Mouse (Mus musculus): ENCODE results near the gene Smyd4. TPM values are rescaled to one million over a fixed set of nuclear protein-coding genes. Genes with fewer than 3 reads are reported as not detected.

Smyd4 gene
- polyA plus RNA-seq, 2 experiments = 7.9 to 11.6 TPM

DNA sequence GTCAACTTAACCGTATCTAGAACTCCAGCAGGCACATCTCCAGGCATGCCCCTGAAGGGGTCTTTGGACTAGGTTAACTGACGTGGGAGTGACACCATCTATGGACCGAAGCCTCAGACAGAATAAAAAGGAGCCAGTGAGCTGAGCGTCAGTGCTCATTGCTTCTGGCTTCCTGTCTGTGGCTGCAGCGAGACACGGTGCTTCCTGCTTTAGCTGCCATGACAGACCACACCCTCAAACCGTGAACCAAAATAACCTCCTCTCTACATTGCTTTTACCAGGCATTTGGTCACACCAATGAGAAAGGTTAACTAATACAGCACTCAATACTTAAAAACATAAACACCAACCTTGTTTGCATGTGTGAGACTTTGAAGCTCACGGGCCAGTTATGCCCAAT lies 11.6 kb upstream of the Smyd4 start:
- no peak for TF ChIP-seq POLR2A (IDR thresholded peaks at IDR 0.05; ENCODE audit: borderline replicate concordance, extremely low read depth, insufficient read depth, insufficient read length)
- WGBS = 80% methylated on average over 8 of the region's 8 CpGs
- DNase-seq (ENCODE audit: low spot score) = no peak
- no peaks in the 10 kb centered on the region for H3K4me1 ChIP-seq (ENCODE audit: control insufficient read depth, insufficient read depth, low read length)
- no peak overlapping the region for H3K27ac ChIP-seq (replicated peaks; ENCODE audit: low read depth, low read length)
- H3K27me3 ChIP-seq (ENCODE audit: control insufficient read depth, insufficient read depth, low read length) = no peaks in the 10 kb centered on the region
- H3K4me3 ChIP-seq (replicated peaks; ENCODE audit: low read length) = no peak overlapping the region
- no peak overlapping the region for H3K9ac ChIP-seq (ENCODE audit: low read depth, low read length, severe bottlenecking)
- ATAC-seq (ENCODE audit: low FRiP score, low read depth) = no peak
- no peaks in the 10 kb centered on the region for H3K9me3 ChIP-seq (ENCODE audit: control insufficient read depth, low read length)
- H3K4me2 ChIP-seq (replicated peaks; ENCODE audit: low read depth, low read length, severe bottlenecking) = no peak overlapping the region
- H3K36me3 ChIP-seq (ENCODE audit: control insufficient read depth, insufficient read depth, low read length) = peaks cover 65% of the 10 kb centered on the region

DNA sequence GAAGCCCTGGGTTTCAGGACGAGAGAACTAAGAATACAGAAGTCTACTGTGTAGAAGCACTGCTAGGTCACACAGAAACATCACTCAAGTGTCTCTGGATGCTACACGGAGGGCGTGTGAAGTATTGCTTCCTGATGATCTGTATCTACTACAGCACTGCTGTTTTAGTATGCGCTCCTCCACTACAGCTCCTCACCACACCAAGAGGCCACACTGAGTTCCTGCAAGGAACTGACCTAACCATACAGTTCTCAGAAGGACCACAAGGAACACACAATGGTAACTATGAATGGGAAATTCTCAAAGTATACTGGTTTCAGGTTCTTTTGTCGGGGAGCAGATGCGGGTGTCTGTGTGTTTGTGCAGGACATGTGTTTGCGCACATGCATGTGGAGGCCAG lies 11.0 kb upstream of the Smyd4 start:
- WGBS = 91% methylated on average over 7 of the region's 7 CpGs
- peaks cover 62% of the 10 kb centered on the region for H3K36me3 ChIP-seq (ENCODE audit: control insufficient read depth, insufficient read depth, low read length)
- ATAC-seq (ENCODE audit: low FRiP score, low read depth) (no peak), DNase-seq (ENCODE audit: low spot score) (no peak)
- H3K4me1 ChIP-seq (ENCODE audit: control insufficient read depth, insufficient read depth, low read length) = no peaks in the 10 kb centered on the region
- no peaks in the 10 kb centered on the region for H3K27me3 ChIP-seq (ENCODE audit: control insufficient read depth, insufficient read depth, low read length)
- H3K9me3 ChIP-seq (ENCODE audit: control insufficient read depth, low read length) = no peaks in the 10 kb centered on the region
- H3K4me3 ChIP-seq (replicated peaks; ENCODE audit: low read length) = no peak overlapping the region
- no peak overlapping the region for H3K4me2 ChIP-seq (replicated peaks; ENCODE audit: low read depth, low read length, severe bottlenecking)
- no peak overlapping the region for H3K27ac ChIP-seq (replicated peaks; ENCODE audit: low read depth, low read length)
- H3K9ac ChIP-seq (ENCODE audit: low read depth, low read length, severe bottlenecking) = no peak overlapping the region
- TF ChIP-seq POLR2A (IDR thresholded peaks at IDR 0.05; ENCODE audit: borderline replicate concordance, extremely low read depth, insufficient read depth, insufficient read length) = no peak

DNA sequence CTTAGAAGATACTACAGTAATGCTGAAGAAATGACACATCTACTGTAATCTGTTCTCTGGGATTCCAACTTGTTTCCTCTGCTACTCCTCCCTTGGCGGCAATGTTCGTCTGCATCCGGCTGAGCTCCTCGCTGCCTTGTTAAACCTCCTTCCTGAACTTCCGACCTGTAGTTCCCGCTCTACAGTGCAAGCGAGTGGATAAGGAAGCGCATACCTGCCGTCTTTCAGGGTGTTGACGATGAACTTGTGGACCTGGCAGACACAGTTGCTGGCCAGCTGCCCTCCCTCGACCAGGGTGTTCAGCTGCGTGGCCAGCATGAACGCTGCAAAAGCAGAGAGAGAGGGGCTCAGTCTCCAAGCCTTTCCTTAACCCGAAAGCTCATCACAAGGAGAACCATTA lies 8.2 kb upstream of the Smyd4 start:
- no peak overlapping the region for H3K27ac ChIP-seq (replicated peaks; ENCODE audit: low read depth, low read length)
- ATAC-seq (ENCODE audit: low FRiP score, low read depth) = no peak
- no peak for DNase-seq (ENCODE audit: low spot score)
- no peaks in the 10 kb centered on the region for H3K4me1 ChIP-seq (ENCODE audit: control insufficient read depth, insufficient read depth, low read length)
- 91% methylated on average over 14 of the region's 14 CpGs for WGBS
- H3K27me3 ChIP-seq (ENCODE audit: control insufficient read depth, insufficient read depth, low read length) = no peaks in the 10 kb centered on the region
- H3K4me3 ChIP-seq (replicated peaks; ENCODE audit: low read length) = no peak overlapping the region
- H3K9ac ChIP-seq (ENCODE audit: low read depth, low read length, severe bottlenecking) = no peak overlapping the region
- no peaks in the 10 kb centered on the region for H3K9me3 ChIP-seq (ENCODE audit: control insufficient read depth, low read length)
- H3K4me2 ChIP-seq (replicated peaks; ENCODE audit: low read depth, low read length, severe bottlenecking) = no peak overlapping the region
- no peak for TF ChIP-seq POLR2A (IDR thresholded peaks at IDR 0.05; ENCODE audit: borderline replicate concordance, extremely low read depth, insufficient read depth, insufficient read length)
- H3K36me3 ChIP-seq (ENCODE audit: control insufficient read depth, insufficient read depth, low read length) = peaks cover 57% of the 10 kb centered on the region

DNA sequence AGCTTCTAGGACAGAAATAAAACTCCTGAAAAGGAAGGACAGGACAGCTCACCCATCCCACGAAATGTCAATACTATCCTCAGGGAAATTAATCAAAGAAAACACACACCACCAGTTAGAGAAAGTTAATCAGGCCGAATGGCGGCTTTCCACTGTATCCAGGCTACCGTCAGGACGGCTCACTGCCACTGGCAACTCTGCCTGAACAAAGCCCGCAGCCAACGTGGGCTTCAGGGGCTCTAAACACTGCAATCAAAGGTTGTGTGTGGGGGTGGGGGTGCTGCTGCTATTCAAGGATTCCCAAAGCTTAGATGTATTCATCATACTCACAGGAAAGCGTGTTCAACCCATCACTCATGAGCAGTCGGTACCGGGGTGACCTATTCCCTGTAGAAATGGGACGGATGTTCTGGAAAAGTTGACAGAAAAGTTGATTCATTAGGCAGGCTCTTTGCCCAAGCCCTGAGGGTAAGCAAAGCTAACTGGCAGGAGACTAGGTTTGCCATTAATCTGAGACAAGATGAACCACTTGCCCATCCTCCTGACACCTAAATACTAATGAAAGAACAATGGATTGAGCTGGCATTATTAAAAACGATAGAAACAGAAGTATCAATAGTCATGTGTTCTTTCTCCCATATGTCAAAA lies 7.4 kb upstream of the Smyd4 start:
- Histone ChIP-seq H3K9me3 (ENCODE audit: control insufficient read depth, low read length) (no peaks in the 10 kb centered on the region), H3K4me2 (replicated peaks; ENCODE audit: low read depth, low read length, severe bottlenecking) (no peak overlapping the region), H3K27ac (replicated peaks; ENCODE audit: low read depth, low read length) (no peak overlapping the region), H3K36me3 (ENCODE audit: control insufficient read depth, insufficient read depth, low read length) (peaks cover 53% of the 10 kb centered on the region), H3K9ac (ENCODE audit: low read depth, low read length, severe bottlenecking) (no peak overlapping the region), H3K27me3 (ENCODE audit: control insufficient read depth, insufficient read depth, low read length) (no peaks in the 10 kb centered on the region), H3K4me3 (replicated peaks; ENCODE audit: low read length) (no peak overlapping the region), H3K4me1 (ENCODE audit: control insufficient read depth, insufficient read depth, low read length) (no peaks in the 10 kb centered on the region)
- no peak for ATAC-seq (ENCODE audit: low FRiP score, low read depth)
- DNase-seq (ENCODE audit: low spot score) = no peak
- 89% methylated on average over 12 of the region's 12 CpGs for WGBS
- TF ChIP-seq POLR2A (IDR thresholded peaks at IDR 0.05; ENCODE audit: borderline replicate concordance, extremely low read depth, insufficient read depth, insufficient read length) = no peak

DNA sequence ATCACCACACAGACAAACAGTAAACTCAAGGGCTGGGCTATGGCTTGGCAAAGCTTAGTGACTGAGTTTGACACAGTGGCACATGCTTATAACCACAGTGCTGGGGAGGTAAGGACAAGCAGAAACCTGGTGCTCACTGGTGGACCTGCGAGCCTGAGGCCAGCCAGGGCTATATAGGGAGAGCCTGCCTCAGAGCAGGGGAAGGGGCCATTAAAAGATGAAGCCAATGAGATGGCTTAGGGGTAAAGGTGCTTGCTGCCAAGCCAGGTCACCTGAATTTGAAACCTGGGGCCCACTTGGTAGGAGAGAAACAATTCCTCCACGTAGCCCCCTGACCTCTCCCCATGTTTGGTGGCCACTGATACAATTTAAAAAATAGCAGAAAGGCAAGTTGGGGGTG lies 5.1 kb upstream of the Smyd4 start:
- H3K27me3 ChIP-seq (ENCODE audit: control insufficient read depth, insufficient read depth, low read length) = no peaks in the 10 kb centered on the region
- H3K4me3 ChIP-seq (replicated peaks; ENCODE audit: low read length) = no peak overlapping the region
- 88% methylated on average over 2 of the region's 2 CpGs for WGBS
- H3K4me2 ChIP-seq (replicated peaks; ENCODE audit: low read depth, low read length, severe bottlenecking) = no peak overlapping the region
- H3K9ac ChIP-seq (ENCODE audit: low read depth, low read length, severe bottlenecking) = no peak overlapping the region
- peaks cover 13% of the 10 kb centered on the region for H3K4me1 ChIP-seq (ENCODE audit: control insufficient read depth, insufficient read depth, low read length)
- no peaks in the 10 kb centered on the region for H3K9me3 ChIP-seq (ENCODE audit: control insufficient read depth, low read length)
- H3K27ac ChIP-seq (replicated peaks; ENCODE audit: low read depth, low read length) = no peak overlapping the region
- TF ChIP-seq POLR2A (IDR thresholded peaks at IDR 0.05; ENCODE audit: borderline replicate concordance, extremely low read depth, insufficient read depth, insufficient read length) = no peak
- ATAC-seq (ENCODE audit: low FRiP score, low read depth) = no peak
- no peak for DNase-seq (ENCODE audit: low spot score)
- peaks cover 34% of the 10 kb centered on the region for H3K36me3 ChIP-seq (ENCODE audit: control insufficient read depth, insufficient read depth, low read length)

DNA sequence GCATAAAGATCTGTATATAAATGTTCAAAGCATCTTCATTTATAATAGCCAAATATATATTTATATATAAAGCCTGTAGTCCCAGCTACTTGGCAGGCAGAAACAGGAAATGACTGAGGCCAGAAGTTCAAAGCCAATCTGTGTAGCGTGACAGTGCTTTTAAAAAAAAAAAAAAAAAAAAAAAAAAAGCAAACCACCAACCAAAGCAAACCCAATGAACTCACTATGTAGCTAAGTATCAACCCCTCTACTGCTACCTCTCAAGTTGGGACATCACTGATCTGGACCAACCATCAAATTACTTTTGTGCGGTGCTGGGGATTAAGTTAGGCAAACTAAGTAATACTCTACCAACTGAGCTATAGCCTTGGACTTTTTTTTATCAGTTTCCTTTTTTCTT lies 4.1 kb upstream of the Smyd4 start:
- no peak overlapping the region for H3K27ac ChIP-seq (replicated peaks; ENCODE audit: low read depth, low read length)
- no peaks in the 10 kb centered on the region for H3K27me3 ChIP-seq (ENCODE audit: control insufficient read depth, insufficient read depth, low read length)
- 67% methylated on average over 2 of the region's 2 CpGs for WGBS
- no peak overlapping the region for H3K4me2 ChIP-seq (replicated peaks; ENCODE audit: low read depth, low read length, severe bottlenecking)
- no peak overlapping the region for H3K4me3 ChIP-seq (replicated peaks; ENCODE audit: low read length)
- DNase-seq (ENCODE audit: low spot score) (no peak), ATAC-seq (ENCODE audit: low FRiP score, low read depth) (no peak)
- peaks cover 19% of the 10 kb centered on the region for H3K4me1 ChIP-seq (ENCODE audit: control insufficient read depth, insufficient read depth, low read length)
- no peak overlapping the region for H3K9ac ChIP-seq (ENCODE audit: low read depth, low read length, severe bottlenecking)
- H3K9me3 ChIP-seq (ENCODE audit: control insufficient read depth, low read length) = no peaks in the 10 kb centered on the region
- no peak for TF ChIP-seq POLR2A (IDR thresholded peaks at IDR 0.05; ENCODE audit: borderline replicate concordance, extremely low read depth, insufficient read depth, insufficient read length)
- peaks cover 26% of the 10 kb centered on the region for H3K36me3 ChIP-seq (ENCODE audit: control insufficient read depth, insufficient read depth, low read length)

All from limb, embryonic 14.5 days (tissue).